Comparison of ENCODE assay signal across 15 mouse cellular contexts in genomic region chr4:73784147-73784546, GRCm38 (mm10). TPM values are rescaled to one million over a fixed set of nuclear protein-coding genes. Genes with fewer than 3 reads are reported as not detected.
"Had no signal": no experiment of that assay in that cellular context is flagged by ENCODE, and none has a peak within 500 bp of the region (broad histone marks: within the 10 kb centered on the region; RNA-seq: fewer than 3 reads in every experiment).

No protein-coding gene starts in this region.

- H3K4me3 ChIP-seq: midbrain, embryonic 10.5 days; midbrain, embryonic 12.5 days; myocyte; neural tube, embryonic 12.5 days; stomach, embryonic 15.5 days had no signal

- H3K9me3 ChIP-seq: midbrain, embryonic 10.5 days; midbrain, embryonic 12.5 days; neural tube, embryonic 12.5 days; stomach, embryonic 15.5 days had no signal

- H3K27ac ChIP-seq: midbrain, embryonic 10.5 days; midbrain, embryonic 12.5 days; neural tube, embryonic 12.5 days; stomach, embryonic 15.5 days had no signal

- H3K36me3 ChIP-seq: midbrain, embryonic 10.5 days; midbrain, embryonic 12.5 days; neural tube, embryonic 12.5 days; stomach, embryonic 15.5 days had no signal

- ATAC-seq: midbrain, embryonic 16.5 days had no signal

- H3K4me1 ChIP-seq: midbrain, embryonic 10.5 days; midbrain, embryonic 12.5 days; neural tube, embryonic 12.5 days; stomach, embryonic 15.5 days had no signal

- H3K9ac ChIP-seq: lung, embryonic 14.5 days; midbrain, embryonic 12.5 days; neural tube, embryonic 12.5 days; stomach, embryonic 15.5 days had no signal

- H3K4me2 ChIP-seq: lung, embryonic 14.5 days; midbrain, embryonic 12.5 days; neural tube, embryonic 12.5 days; stomach, embryonic 15.5 days had no signal

- H3K27me3 ChIP-seq: neural tube, embryonic 12.5 days; stomach, embryonic 15.5 days had no signal

- DNase-seq: lung, adult 18-20 months; lung, embryonic 14.5 days; lung, postnatal 10 days; lung, postnatal 4 days; midbrain, embryonic 14.5 days; right cerebral cortex, postnatal 14 days; thymus, adult 18-20 months; thymus, postnatal 14 days; thymus, postnatal 36 days had no signal

RNA-seq across cellular contexts. Expression of gene Rasef, which starts 6.6 kb away (rescaled TPM):
- polyA plus RNA-seq: myocyte had no signal
